Mouse (Mus musculus) cerebellum, adult 11 months (tissue): ENCODE data around the gene Banf1.
"Not testable (repeated sequence)": the region's sequence is repeated elsewhere in the genome, so short reads cannot be mapped to it uniquely, and the experiment has no call there.

Experiments
- DNase-seq: peaks from one replicate; pipeline ENCODE4 v3.0.0; 2022

Gene Banf1

DNA sequence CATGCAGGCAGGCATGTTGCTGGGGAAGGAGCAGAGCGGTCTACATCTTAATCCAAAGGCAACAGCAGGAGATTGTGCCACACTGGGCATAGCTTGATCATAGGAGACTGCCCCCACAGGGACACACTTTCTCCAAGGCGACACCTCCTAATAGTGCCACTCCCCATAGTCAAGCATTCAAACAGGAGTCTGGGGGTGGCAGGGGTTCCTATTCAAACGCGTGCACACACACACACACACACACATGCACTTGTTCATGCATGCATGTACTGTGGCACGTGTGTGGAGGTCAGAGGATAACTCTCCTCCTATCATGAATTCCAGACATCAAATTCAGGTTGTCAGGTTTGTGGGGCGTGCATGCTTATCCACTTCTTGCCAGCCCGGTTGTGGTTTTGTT, 5.8 kb upstream of the Banf1 start:
- DNase-seq, result no peak

DNA sequence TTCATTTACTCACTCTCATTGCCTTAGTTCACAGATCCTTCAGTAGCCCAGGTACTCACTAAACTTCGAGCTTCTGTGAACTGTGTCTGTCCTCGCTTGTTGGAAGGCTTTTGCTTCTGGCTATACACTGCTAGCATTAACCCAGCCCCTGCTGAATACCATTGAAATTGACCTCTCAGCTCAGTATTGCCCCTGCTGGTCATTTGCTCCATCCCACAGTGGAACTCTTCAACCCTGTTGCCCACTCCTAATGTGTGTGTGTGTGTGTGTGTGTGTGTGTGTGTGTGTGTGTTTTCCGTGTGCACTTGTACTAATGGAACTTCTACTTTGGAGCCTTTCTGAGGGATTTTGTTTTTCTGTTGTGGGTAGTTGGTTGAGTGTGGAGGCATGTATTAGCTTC, 4.0 kb upstream of the Banf1 start:
- no peak for DNase-seq

DNA sequence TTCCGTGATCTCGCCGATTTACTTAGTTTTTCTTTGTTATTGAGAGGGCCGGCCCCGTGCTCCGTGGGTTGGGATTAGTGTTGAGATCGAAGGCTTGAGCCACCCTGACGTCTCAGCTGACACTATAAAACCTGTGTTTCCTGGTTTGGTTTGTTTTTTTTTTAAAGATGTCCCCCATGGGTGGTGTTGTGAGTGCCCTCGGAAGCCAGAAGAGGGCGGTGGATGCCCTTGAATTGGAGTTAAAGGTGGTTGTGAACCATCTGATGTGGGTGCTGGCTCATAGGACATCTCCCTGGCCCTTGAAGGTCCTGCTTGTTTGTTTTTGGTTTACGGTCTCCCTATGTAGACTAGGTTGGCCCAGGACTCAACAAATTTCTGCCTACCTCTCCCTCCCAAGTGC, 487 bp upstream of the Banf1 start:
- no peak for DNase-seq

DNA sequence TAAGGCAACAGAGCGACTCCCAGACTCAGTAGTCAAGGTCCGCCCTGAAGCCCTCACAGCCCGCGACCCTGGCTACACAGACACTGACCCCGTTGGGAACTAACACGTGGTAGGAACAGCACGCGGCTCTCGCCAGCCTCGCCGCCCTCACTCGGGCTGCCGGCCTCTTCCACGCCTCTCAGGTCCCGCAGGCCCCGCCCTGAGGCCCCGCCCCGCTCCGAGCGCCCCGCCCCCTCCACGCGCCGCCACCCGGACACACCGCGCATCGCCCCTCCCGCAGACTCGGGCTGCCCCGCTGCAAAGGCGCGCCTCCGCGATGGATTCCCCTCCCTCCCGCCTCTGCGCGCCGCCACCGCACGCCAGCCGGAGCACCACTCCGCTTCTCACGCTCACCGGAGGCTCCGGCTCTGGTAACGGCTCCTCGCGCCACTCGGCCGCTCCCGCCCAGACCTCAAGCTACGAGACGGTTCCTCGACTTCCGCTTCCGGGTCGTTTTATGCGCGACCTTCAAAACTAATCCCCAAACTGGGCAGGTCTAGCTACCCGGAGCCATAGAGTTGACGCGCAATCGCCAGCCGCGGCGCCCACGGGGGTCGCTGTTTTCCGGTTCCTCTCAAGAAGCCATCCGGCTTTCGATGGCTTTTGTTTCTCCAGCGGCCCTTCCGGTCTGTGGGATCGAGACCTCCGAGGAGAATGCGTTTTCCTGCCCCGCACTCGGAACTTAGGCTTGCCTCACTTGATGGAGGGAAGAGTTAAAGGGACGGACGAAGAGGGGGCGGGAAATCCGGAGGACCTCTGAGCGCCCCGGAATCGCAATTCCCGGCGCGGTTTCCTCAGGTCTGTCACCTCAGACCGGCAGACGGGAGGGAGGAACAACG, 554 bp downstream of the Banf1 start, which contains the start of gene Eif1ad:
Gene Eif1ad (plus strand): TSS at position 567 of the 878 bp plus-strand sequence.
- DNase-seq, result peak; percentile 95

DNA sequence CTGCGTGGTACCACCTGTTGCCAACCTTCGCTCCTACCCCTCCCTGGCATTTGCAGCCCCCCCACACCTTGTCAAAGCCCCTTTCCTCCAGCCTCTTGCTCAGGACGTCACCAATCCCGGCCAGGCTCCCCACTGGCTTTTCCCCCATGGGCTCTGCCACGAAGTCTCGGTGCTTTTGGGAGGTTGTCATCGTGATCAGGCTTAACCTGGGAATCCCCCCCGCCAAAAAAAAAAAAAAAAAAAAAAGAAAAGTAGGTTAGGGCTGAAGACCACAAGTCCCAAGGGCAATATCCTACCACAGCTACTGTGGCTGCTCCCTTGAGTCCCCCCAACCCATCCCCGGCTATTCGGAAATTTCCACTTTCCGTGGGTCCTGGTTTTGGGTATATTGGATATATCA, 1.2 kb downstream of the Banf1 start:
- DNase-seq, result no peak

DNA sequence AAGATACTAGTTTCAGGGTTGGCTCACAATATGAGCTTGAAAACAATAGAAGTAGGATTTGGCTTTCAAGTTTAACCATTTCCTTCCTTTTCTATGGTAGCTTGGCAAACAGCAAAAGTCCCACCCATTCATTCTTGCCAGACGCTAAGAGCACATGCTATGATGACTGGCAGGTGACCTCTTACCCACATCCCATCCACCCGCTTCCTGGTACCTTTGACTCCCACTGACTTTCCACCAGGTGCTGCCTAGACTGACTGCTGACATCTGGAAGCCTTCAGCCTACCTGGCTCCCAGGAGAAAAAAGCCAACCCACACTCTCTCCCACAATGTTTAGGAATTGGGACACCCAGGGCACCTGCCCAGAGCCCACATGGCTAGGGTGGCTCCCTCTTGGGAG, 2.8 kb downstream of the Banf1 start:
- no peak for DNase-seq

DNA sequence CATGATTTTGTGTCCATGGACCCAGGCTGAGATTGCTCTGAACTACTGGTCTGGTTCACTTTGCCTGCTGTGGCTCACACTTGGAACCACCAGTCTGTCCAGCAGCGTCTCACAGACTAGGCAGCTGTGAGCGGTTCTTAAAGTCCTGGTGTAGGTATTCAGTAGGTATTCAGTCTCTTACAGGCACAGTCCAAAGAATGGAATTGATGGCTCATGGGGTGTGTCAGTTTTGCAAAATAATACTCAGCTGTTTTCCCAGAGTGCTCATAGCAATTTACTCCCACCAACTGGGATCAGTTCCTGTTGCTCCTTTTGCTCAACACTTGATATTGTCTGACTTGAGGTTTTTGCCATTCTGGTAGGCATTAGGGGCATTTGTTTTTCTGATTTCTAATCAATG, 4.8 kb downstream of the Banf1 start:
- DNase-seq, result no peak

DNA sequence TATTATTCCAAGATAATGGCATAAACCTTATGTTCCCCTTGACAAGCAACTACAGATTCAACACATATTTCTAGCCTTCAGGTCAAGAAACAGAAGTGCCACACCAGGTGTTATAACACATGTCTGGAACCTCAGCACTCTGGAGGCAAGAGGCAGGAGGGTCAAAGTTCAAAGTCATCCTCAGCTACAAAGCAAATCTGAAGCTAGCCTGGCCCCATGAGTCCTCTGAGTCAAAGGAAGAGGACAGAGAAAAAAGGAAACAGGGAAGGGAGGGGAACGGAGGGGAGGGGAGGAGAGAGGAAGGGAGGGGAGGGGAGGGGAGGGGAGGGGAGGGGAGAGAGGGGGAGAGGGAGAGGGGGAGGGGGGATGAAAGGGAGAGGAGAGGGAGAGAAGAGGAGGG, 10.9 kb downstream of the Banf1 start:
- no peak for DNase-seq

DNA sequence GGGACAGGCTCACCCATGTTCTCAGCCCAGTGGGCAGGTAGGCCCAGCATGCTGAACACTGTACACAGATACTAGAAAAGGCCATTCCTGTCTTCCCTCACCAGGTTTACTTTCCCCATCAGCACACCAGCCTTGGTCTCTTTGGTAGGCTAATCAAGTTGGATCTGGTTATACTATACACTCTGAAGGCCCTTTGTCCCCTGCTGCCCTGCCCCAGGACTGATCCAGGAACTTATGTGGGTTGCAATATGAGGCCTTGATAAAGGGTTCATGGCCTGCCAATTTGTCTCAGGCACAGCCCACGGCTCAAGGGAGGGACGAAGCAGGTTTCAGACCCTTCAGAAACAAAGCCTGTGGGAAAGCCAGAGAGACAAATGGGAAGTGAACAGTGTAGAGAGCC, 13.4 kb downstream of the Banf1 start:
- DNase-seq, result no peak

DNA sequence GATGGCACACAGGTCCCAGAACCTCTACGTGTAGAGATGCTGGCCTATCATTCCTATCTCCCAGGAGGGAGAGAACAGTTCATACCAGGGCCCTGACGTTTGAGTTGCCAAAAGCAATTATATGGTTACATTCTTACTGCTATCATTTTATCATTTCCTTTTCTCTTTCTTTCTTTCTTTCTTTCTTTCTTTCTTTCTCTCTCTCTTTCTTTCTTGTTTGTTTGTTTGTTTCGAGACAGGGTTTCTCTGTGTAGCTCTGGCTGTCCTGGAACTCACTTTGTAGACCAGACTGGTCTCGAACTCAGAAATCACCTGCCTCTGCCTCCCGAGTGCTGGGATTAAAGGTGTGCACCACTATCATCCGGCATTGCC, 17.5 kb downstream of the Banf1 start, which contains the start of gene Cst6:
Gene Cst6 (minus strand): TSS at position 73 of the 372 bp plus-strand sequence.
- DNase-seq, result not testable (repeated sequence)

DNA sequence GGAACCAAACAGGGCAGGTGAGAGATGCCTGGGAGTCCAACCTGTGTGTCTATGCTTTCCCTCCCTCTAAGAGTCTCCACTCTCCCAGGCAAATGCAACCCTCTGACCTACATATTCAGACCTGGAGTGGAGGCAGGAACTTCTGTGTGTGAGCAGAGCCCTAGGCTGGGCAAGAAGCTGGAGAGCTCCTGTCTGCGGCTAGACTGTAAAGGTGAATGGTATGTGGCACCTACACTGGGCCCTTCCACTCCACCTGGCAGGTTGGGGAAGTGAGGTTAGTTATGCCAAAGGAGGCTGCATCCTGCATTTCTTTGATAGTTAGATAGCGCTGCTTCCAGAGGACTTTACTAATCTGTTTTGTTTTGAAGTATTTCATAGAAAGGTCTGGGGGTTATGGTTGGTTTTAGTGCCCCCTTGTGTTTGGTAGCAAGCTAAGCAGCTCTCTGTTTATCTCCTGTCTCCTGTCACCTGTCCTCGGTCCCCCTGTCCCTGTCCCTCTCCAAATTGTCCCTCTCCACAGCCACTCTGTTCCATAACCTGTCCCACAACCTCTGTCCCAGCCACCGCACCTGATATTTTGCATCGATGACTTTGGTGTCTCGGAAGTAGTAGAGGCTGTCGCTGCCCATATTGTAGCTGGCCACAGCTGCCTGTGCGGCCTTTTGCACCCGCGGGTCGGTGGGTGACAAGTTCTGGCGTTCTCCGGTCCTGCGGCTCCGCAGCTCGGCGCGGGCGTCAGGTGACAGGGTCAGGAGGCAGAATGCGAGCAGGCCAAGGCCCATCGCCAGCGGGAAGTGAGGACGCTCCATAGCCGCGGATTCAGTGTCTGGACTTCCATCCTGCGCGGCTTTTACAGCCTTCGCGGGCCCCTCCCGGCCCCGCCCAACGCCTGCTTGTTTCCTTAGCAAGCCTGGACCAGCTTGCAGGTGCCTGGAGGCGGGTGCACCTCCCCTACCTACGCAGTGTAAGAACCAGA, 18.2 kb downstream of the Banf1 start:
- peak; percentile 48 for DNase-seq

DNA sequence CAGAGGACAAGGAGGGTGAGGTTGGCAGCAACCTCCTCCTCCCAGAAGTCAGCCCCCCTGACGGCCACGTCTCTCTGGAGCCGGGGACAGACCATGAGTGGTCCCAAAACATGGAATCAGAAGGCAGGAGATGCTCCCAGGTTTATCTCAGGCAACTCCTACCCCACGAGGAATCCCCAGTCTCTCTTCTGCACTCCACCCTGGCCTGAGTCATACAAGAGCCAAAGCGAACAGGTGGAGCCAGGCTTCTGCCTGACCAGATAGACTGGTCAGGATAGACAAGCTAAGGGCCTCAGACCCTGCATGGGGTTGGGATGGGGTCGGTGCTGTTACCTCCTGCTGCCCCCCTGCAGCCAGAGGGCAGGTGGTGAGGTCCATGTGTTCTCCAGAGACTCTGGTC, 18.9 kb downstream of the Banf1 start:
- no peak for DNase-seq

DNA sequence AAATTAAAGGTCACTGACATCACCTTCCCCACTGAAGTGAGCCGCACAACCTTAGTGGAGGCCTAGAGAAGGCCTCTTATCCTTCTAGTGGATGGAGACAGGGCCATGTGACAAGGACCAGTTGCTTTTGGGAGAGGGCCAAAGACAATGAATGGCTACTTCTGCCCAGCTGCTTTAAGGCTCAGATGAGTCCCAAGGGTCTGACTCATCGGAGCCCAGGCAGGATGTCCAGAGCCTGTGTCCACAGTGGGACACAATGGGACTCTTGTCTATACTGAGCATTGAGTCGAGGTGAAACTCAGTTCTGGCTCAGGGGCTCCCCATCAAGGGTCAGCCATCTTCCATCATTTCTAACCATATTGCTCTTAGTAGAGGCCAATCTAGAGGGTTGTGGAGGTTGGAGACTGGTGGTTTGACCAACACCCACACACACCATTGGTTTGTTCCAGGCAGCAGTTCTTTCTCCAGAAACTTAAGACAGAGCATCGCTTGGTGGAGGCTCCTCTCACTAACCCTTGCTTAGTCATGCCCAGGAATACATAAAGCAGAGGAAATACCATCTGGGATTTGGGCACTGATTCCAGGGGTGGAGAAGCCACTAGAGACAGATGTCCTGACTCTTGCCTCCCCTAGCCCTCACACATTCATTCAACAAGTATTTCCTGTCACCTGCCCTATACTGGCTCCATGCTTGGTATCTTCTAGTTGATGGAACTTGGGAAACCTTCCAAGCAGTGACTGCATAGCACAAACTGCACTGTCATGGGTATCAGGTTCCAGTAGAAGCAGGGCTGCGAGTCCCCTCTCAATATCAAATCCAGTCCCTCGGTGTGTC, 21.5 kb downstream of the Banf1 start:
- DNase-seq, result no peak

DNA sequence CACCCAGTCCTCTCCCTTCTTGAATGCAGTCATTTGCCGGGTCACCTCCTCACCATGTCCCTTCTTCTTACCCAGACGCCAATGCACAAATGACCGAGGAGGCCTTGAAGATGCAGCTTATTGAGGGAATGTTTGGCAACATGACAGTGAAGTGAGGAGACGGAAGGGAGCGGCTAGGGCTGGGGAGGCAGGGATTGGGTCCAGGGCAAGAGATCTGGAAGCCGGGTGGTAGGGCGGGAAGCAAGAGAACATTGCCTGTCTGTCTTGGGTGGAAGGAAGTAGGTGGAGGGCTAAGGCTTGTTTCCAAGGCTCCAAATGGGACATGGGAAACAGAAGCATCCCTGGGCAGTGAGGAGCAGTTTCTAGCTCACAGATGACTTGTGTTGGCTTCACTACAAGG, 25.6 kb downstream of the Banf1 start:
- no peak for DNase-seq

DNA sequence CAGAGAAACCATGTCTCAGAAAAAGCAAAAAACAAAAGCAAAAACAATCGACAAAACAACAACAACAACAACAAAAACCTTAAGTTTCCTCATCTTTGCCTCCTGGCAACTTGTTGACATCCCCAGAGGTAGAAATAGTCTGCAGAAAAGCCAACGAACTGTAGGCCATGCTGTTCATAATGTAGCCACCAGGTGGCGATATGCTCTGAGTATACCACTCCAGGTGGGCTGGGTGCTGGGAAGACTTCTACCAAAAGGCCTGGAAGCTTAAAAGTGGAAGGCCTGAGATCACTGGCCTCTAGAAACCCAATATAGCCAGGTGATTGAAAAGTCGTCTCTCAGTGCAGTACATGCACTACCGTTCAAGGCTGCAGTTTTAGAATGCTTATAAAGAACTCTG, 29.0 kb downstream of the Banf1 start:
- peak; percentile 74 for DNase-seq

DNA sequence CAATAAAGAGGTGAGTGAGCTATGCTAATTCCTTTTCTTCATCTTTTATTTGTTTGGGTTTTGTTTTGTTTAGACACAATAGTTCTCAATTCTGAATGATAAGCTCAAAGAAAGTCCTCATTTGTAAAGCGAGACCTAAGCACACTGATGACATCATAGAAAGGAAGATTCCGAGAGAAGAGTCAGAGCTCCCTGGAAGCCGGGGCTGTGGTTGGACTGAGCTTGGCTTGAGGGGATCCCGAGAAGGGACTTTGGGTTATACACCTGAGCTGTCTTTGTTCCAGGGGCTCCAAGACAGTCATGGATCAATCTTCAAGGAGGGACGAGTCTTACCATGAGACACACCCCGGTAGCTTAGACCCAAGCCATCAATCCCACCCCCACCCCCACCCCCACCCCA, 31.5 kb downstream of the Banf1 start, which contains the start of gene Catsper1:
Gene Catsper1 (plus strand): TSS at position 301 of the 400 bp plus-strand sequence.
- no peak for DNase-seq

DNA sequence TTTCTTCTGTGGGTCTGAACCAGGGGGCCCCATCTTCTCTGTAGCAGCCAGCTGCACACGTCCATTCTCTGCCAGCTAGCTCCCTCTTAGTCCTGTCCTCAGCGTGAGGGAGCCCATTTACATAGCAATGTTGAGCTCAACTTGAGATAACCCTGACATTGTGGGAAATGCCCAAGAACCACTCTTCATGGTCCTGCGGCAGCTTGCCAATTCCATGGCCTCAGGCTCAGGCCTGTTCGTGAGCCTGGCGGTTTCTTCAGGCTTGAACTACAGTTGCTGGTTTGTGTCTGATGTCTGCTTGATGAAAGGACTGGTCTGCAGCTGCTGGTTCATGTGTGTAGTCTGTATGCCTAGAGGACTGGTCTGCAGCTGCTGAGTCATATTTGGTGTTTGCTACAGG, 32.2 kb downstream of the Banf1 start:
- no peak for DNase-seq

DNA sequence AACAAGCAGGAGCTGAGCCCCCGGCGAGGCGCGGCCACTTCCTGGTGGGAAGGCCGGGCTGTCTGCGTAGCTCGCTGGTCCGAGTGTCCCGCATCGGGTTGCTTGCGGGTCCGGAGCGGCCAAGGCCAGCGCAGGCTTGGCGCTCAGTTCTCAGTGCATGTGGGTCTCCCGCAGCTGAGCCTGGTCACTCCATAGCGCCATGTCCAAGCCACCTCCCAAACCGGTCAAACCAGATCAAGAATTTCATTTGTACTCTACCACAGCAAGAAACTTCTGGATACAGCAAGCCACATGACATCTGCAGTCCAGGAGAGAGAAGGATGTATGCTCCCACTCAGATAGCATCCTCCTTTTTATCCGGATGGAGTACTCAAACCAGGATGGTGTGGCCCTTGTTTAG, 39.0 kb downstream of the Banf1 start:
- DNase-seq, result no peak

DNA sequence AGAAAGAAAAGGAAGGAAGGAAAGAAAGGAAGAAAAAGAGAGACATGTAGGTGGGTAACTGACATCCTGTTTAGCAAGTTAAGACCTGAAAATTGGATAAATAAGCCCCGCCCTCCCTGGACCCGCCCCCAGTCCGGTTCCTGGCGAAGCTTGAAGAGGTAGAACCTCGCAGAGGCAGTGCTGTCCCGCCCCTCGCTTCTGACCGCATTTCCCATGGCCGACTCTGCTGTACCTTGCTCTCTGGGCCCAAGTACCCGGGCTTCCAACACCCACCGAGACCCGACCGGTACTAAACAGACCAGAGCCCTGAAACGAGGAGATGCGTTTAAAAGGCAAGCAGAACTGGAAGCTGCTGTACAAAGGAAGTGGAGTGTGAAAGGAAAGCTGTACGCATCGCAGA, 43.2 kb downstream of the Banf1 start:
- no peak for DNase-seq
